Mouse (Mus musculus) urinary bladder, postnatal 14 days (tissue): ENCODE results near the gene Cdkn2b.
A peak's percentile ranks its signal among the peaks of the same experiment; 100 is the strongest.

Experiments
- DNase-seq: peaks from one replicate; pipeline ENCODE4 v3.0.0; 2021; ENCODE audit warnings: low spot score

The Cdkn2b gene

DNA sequence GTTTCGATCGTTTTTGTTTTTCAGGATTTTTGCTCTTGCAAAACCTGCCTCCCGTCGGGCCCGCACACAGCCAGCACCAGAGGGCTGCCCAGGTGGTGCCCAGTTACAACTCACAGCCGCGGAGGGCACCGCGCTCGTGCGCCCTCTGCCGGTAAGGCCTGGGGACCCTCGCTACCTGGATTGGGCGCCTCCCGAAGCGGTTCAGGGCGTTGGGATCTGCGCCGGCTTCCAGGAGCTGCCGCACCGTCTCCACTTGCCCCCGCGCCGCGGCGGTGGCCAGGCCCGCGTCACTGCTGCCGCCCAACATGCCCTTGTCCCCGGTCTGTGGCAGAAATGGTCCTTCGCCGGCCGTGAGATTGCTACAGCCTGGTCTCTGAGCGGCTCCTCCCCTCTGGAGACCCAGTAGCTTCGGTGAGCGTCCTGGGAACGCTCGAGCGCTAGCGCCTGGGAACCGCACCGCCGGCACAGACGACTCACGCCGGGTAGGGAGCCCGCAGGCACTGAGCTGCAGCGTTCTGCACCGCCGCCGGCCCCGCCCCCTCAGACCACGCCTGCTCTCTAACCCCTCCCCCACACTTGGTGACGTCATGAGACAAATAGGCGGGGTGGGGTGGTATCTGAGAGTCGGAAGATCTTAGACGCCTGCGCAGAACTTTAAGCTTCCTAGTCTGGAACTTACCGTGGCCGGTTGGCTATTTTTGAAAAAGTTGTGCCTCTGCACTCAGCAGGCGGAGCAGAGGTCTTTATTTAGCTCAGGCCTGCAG, at the start of gene Cdkn2b:
Gene Cdkn2b (minus strand): TSS at position 549 of the 764 bp plus-strand sequence.
- peak; percentile 97 for DNase-seq

GRCm38 (mm10) chr4:89360349-89360748, 49.5 kb upstream of the Cdkn2b start:
- peak; percentile 82 for DNase-seq

DNA sequence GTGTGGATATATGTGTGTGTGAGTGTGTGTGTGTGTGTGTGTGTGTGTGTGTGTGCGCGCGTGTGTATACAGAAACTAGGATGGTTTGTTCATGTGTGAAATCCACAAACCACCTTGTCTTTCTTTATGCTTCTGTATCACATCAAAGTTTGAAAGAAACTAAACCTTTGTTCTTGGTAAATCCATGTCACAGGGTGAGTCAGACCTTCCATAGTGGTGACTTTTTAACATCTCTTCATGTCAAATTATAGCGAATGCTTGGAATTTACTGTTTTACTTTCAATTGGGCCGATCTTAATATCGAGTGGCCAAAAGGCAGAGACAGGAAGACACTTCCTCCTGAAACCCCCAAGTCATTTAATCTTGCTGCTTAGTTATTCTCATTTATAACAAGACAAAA, 48.7 kb upstream of the Cdkn2b start:
- DNase-seq, result no peak

GRCm38 (mm10) chr4:89353935-89354334, 43.1 kb upstream of the Cdkn2b start:
- no peak for DNase-seq

- peak; percentile 62 for DNase-seq
Measured at GRCm38 (mm10) chr4:89353071-89353582, 42.3 kb upstream of the Cdkn2b start.

GRCm38 (mm10) chr4:89351474-89351873, 40.6 kb upstream of the Cdkn2b start:
- DNase-seq, result peak; percentile 37

DNA sequence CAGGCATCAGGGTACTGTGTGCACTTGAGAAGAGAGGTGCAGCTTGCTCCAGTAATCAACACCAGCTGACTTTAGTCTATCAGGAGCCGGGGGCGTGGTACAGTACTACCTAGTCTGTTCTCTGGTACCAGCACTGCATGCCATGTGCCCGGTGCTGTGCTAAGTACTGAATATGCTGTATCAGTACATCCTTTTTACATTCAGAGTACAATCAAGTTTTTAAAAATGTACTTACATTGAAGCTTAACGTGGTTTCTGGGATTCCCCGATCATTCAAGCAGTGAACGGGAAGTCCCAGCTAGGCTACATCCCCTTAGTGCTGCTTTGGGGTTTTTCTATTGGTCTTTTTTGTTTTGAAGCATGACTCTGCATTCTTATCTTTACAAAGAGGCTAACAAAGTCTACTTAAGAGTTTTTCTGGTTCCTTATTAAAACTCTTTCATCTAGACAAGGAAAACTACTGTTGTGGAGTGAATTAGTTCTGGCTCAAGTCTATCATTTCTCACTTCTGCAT, 40.2 kb upstream of the Cdkn2b start:
- no peak for DNase-seq

DNA sequence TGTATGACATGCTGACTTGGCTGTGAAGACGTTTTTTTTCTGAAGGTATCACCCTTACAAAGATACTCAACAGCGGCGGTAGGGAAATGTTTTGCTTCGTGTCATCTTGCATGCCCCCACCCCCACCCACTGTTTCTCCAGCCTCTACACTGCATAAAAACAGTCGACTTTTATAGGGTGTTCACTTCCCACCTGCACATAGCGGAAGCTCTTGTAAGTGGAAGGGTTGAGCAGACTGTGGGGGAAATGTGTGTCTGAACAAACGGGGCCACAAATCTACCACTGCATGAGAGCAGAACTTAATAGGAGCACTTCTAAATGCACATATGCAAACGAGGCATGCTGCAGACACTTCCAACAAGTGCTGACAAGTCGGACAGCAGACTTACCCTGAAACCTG, 39.6 kb upstream of the Cdkn2b start:
- no peak for DNase-seq

- DNase-seq, result no peak
Measured at GRCm38 (mm10) chr4:89348842-89349241, 38.0 kb upstream of the Cdkn2b start.

GRCm38 (mm10) chr4:89313461-89313860, 2.6 kb upstream of the Cdkn2b start:
- peak; percentile 15 for DNase-seq

GRCm38 (mm10) chr4:89309996-89310395, 843 bp downstream of the Cdkn2b start:
- DNase-seq, result no peak

- no peak for DNase-seq
Measured at GRCm38 (mm10) chr4:89308001-89308400, 2.8 kb downstream of the Cdkn2b start.

- no peak for DNase-seq
Measured at GRCm38 (mm10) chr4:89306798-89307365, 4.0 kb downstream of the Cdkn2b start.

DNA sequence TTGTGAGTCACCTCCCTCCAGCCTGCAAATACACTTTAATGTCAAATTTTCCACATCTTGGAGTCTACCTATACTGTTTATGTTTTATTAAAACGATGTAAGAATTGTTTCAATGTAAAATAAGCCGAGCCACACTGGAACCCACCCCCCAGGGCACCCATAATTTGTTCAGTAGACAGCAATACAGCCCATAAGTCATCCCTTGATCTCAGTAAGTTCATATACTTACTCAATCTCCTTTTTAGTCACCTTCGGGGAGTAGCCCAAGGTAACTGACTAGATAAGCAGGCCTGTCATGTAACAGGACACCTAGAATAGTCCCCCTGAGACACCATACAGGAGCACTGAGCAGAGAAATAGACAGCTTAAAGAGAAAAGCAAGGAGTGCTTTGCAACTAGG, 5.1 kb downstream of the Cdkn2b start:
- no peak for DNase-seq

DNA sequence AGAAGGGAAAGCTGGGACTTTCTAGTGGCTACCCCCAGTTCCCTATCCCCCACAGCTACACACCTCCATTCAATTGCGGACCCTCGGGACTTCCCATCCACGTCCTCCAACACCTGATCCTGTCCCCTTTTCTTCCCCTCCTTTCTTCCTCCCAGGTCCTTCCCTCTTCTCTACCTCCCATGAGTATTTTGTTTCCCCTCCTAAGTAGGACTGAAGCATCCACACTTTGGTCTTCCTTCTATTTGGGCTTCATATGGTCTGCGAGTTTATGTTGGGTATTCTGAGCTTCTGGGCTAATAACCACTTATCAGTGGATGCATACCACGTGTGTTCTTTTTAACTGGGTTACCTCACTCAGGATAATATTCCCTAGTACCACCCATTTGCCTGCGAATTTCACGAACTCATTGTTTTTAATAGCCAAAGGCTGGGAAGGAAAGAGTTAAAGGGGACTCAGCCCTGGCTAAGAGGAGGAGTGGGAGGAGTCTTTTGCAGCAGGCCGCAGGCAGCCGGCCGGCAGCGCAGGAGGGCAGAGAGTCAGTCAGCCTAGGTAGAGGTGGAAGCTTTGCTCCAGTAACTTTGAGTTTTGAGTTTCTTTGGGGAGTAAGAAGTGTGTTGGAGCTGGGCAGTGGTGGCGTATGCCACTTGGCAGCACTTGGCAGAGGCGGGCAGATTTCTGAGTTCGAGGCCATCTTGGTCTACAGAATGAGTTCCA, 7.4 kb downstream of the Cdkn2b start:
- DNase-seq, result no peak

GRCm38 (mm10) chr4:89302129-89302528, 8.7 kb downstream of the Cdkn2b start:
- DNase-seq, result no peak

DNA sequence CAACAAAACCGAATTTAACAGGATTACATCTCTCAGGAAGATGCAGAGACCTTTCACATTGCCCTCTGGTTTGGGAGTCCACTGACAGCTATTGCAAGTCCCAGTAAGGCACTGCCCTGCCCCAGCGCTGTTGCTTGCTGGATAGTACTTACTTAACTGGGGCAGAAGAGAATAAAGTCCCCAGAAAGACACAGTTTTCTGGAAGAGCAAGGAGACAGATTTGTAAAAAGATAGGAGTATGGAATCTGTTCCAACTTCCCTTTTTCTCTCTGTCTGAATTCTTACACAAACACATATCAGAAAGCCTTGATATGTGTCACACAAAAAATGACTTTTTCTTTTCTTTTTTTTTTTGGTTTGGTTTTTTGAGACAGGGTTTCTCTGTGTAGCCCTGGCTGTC, 11.1 kb downstream of the Cdkn2b start:
- no peak for DNase-seq

- no peak for DNase-seq
Measured at GRCm38 (mm10) chr4:89295441-89296220, 15.2 kb downstream of the Cdkn2b start.

GRCm38 (mm10) chr4:89294486-89295440, 16.1 kb downstream of the Cdkn2b start, which contains the start of gene Cdkn2a:
Gene Cdkn2a (minus strand): TSS chr4:89294653.
- peak; percentile 45 for DNase-seq

DNA sequence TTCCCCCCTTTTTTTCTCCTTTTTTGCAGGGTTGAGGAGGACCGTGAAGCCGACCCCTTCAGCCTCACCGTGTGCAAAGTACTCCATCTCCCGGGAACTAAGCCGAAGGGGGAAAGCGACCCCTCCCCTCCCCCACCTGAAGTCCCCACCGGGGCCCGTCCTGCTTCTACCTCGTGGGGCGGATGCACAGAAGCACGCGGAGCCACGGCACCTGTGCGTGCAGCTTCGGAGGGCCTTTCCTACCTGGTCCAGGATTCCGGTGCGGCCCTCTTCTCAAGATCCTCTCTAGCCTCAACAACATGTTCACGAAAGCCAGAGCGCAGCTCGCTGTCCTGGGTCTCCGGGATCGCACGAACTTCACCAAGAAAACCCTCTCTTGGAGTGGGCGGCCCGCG, 16.8 kb downstream of the Cdkn2b start:
- no peak for DNase-seq

DNA sequence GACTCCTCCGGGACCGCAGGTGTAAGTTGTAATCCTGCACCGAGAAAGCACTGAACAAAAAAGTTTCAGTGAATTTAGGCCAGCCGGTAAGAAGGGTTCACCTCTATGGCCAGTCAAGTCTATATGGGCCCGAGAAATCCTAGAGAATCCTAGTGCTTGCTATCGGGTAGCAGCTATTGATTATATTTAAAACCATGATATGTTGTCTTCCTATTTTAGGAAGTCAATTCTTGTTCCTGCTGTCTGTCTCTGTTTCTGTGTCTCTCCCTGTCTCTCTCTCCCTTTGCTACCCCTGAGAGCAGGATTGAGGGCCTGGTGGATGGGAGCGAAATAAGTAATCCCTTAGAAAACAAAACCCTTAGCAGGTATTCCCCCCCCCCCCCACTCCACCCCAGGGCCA, 17.3 kb downstream of the Cdkn2b start:
- DNase-seq, result no peak
